9 mouse cellular contexts compared by ENCODE assay signal in genomic region chr14:73475506-73475905, GRCm38 (mm10). TPM values are rescaled to one million over a fixed set of nuclear protein-coding genes. Genes with fewer than 3 reads are reported as not detected.
DNase-seq lines count a peak whose midpoint lies in the region; ATAC-seq and TF ChIP-seq lines count a peak whose summit lies in the region.
"Had no signal": no experiment of that assay in that cellular context is flagged by ENCODE, and none has a peak within 500 bp of the region (broad histone marks: within the 10 kb centered on the region; RNA-seq: fewer than 3 reads in every experiment).

No protein-coding gene starts in this region.

- H3K4me3 ChIP-seq in forebrain, embryonic 13.5 days: no peak overlapping the region
- H3K4me3 ChIP-seq in forebrain, postnatal 0 days (ENCODE audit: low read depth, low read length): no peak overlapping the region
- H3K4me3 ChIP-seq in layer of hippocampus, adult 2 months: no peak overlapping the region
- no peak overlapping the region for H3K4me3 ChIP-seq in heart, embryonic 13.5 days
- H3K4me3 ChIP-seq: liver, embryonic 12.5 days had no signal

- no peak for DNase-seq in forebrain, postnatal 0 days
- no peak for DNase-seq in layer of hippocampus, adult 2 months (ENCODE audit: low spot score in 2 of 2)
- DNase-seq in layer of hippocampus, postnatal 14 days (ENCODE audit: low spot score in 2 of 2): no peak
- DNase-seq in lung, postnatal 36 days: peak; percentile 69
- no peak for DNase-seq in embryo, embryonic 11 days
- no peak for DNase-seq in spleen, adult 18-20 months

- H3K9ac ChIP-seq in forebrain, embryonic 13.5 days: no peak overlapping the region
- no peak overlapping the region for H3K9ac ChIP-seq in forebrain, postnatal 0 days
- H3K9ac ChIP-seq in heart, embryonic 13.5 days: no peak overlapping the region
- H3K9ac ChIP-seq: liver, embryonic 12.5 days had no signal

- H3K27ac ChIP-seq in forebrain, embryonic 13.5 days: peak overlapping the region; percentile 45; the same call in 1 of the 2 replicates
- no peak overlapping the region for H3K27ac ChIP-seq in forebrain, postnatal 0 days (ENCODE audit: low read depth, low read length)
- H3K27ac ChIP-seq in layer of hippocampus, adult 2 months: peak overlapping the region; percentile 73
- H3K27ac ChIP-seq in heart, embryonic 13.5 days (replicated peaks): peak overlapping the region; percentile 48; the same call in 1 of the 2 replicates
- H3K27ac ChIP-seq: liver, embryonic 12.5 days had no signal

- H3K36me3 ChIP-seq in forebrain, embryonic 13.5 days (ENCODE audit: poor library complexity, severe bottlenecking): no peaks in the 10 kb centered on the region
- H3K36me3 ChIP-seq in forebrain, postnatal 0 days (ENCODE audit: insufficient read depth): no peaks in the 10 kb centered on the region
- no peaks in the 10 kb centered on the region for H3K36me3 ChIP-seq in heart, embryonic 13.5 days
- H3K36me3 ChIP-seq: liver, embryonic 12.5 days had no signal

- TF ChIP-seq CTCF in forebrain, postnatal 0 days (IDR thresholded peaks at IDR 0.05; ENCODE audit: low read depth): no peak
- TF ChIP-seq CTCF in layer of hippocampus, adult 2 months (conservative IDR thresholded peaks at IDR 0.05): no peak

- peaks cover 48% of the 10 kb centered on the region for H3K4me1 ChIP-seq in forebrain, embryonic 13.5 days
- no peaks in the 10 kb centered on the region for H3K4me1 ChIP-seq in forebrain, postnatal 0 days (ENCODE audit: insufficient read depth)
- peaks cover 31% of the 10 kb centered on the region for H3K4me1 ChIP-seq in heart, embryonic 13.5 days
- H3K4me1 ChIP-seq: liver, embryonic 12.5 days had no signal

- no peaks in the 10 kb centered on the region for H3K9me3 ChIP-seq in forebrain, embryonic 13.5 days (replicated peaks)
- H3K9me3 ChIP-seq in forebrain, postnatal 0 days (ENCODE audit: low read length): no peaks in the 10 kb centered on the region
- H3K9me3 ChIP-seq in heart, embryonic 13.5 days: no peaks in the 10 kb centered on the region
- H3K9me3 ChIP-seq: liver, embryonic 12.5 days had no signal

- no peaks in the 10 kb centered on the region for H3K27me3 ChIP-seq in forebrain, embryonic 13.5 days
- H3K27me3 ChIP-seq in forebrain, postnatal 0 days (ENCODE audit: insufficient read depth, low read length): no peaks in the 10 kb centered on the region
- H3K27me3 ChIP-seq in heart, embryonic 13.5 days (replicated peaks): no peaks in the 10 kb centered on the region
- H3K27me3 ChIP-seq: liver, embryonic 12.5 days had no signal

- ATAC-seq in forebrain, embryonic 13.5 days: no peak
- ATAC-seq in forebrain, postnatal 0 days: no peak
- no peak for ATAC-seq in heart, embryonic 13.5 days (ENCODE audit: extremely low read depth, insufficient number of reproducible peaks, low FRiP score, low TSS enrichment)

- WGBS in forebrain, embryonic 13.5 days: 67% methylated on average over 7 of the region's 7 CpGs
- 54% methylated on average over 7 of the region's 7 CpGs for WGBS in forebrain, postnatal 0 days
- WGBS in heart, embryonic 13.5 days: 63% methylated on average over 7 of the region's 7 CpGs

- H3K4me2 ChIP-seq in forebrain, embryonic 13.5 days: no peak overlapping the region
- H3K4me2 ChIP-seq in forebrain, postnatal 0 days (ENCODE audit: low read depth): no peak overlapping the region
- H3K4me2 ChIP-seq in heart, embryonic 13.5 days: no peak overlapping the region
- H3K4me2 ChIP-seq: liver, embryonic 12.5 days had no signal

RNA-seq across cellular contexts. Expression of gene Med4, which starts 34.3 kb away (rescaled TPM):
- polyA plus RNA-seq in forebrain, embryonic 13.5 days (2015; fragmentation: Nextera tagmentation; extraction: Ambion mirVana): 112 and 124 TPM in 2 replicates
- total RNA-seq in forebrain, postnatal 0 days (2014; rRNA removed): 38.4 and 50.7 TPM in 2 replicates
- polyA plus RNA-seq in forebrain, postnatal 0 days (2015; fragmentation: Nextera tagmentation; extraction: Ambion mirVana): 85.4 and 89.6 TPM in 2 replicates
- 10 to 100 TPM; 31.7 to 35.4 TPM for total RNA-seq in layer of hippocampus, adult 2 months (2021)
- total RNA-seq in layer of hippocampus, postnatal 14 days (2021): 10 to 100 TPM; 29.5 to 31.3 TPM
- polyA plus RNA-seq in heart, embryonic 13.5 days (2015; fragmentation: Nextera tagmentation; extraction: Ambion mirVana): 46.8 and 57.5 TPM in 2 replicates

RNA-seq across cellular contexts. Expression of gene Sucla2, which starts 49.6 kb away (rescaled TPM):
- 103 and 110 TPM in 2 replicates for polyA plus RNA-seq in forebrain, embryonic 13.5 days (2015; fragmentation: Nextera tagmentation; extraction: Ambion mirVana)
- 95.7 and 106 TPM in 2 replicates for total RNA-seq in forebrain, postnatal 0 days (2014; rRNA removed)
- polyA plus RNA-seq in forebrain, postnatal 0 days (2015; fragmentation: Nextera tagmentation; extraction: Ambion mirVana): 144 and 148 TPM in 2 replicates
- 100 to 1,000 TPM; 151 to 152 TPM for total RNA-seq in layer of hippocampus, adult 2 months (2021)
- total RNA-seq in layer of hippocampus, postnatal 14 days (2021): 100 to 1,000 TPM; 153 to 156 TPM
- polyA plus RNA-seq in heart, embryonic 13.5 days (2015; fragmentation: Nextera tagmentation; extraction: Ambion mirVana): 177 and 195 TPM in 2 replicates
